Mouse (Mus musculus) heart, postnatal 10 days (tissue): ENCODE measurements around the gene 9130213A22Rik. TPM values are rescaled to one million over a fixed set of nuclear protein-coding genes. Genes with fewer than 3 reads are reported as not detected.

Experiments
- total RNA-seq, 2 experiments: library from RNA; stranded (reverse); gene quantifications; 2 replicates each; pipeline ENCODE4 v1.2.3; 2021

The 9130213A22Rik gene
- total RNA-seq, 2 experiments from 2014 or later: 0.42 to 0.60 TPM

Other genes starting within 250 kb of the 9130213A22Rik start
- under 1 TPM; 0.10 to 0.17 TPM for gene Rnf222, start 234.0 kb downstream of the 9130213A22Rik start, total RNA-seq
- gene Rpl26, start 221.0 kb downstream of the 9130213A22Rik start, total RNA-seq: 100 to 1,000 TPM; 777 to 828 TPM
- not detected for gene Odf4, start 195.5 kb downstream of the 9130213A22Rik start, total RNA-seq
- gene Arhgef15, start 165.1 kb downstream of the 9130213A22Rik start, total RNA-seq: 10 to 100 TPM; 43.2 to 49.6 TPM
- 1 to 10 TPM; 3.4 to 4.3 TPM for gene Slc25a35, start 154.5 kb downstream of the 9130213A22Rik start, total RNA-seq
- 10 to 100 TPM; 40.1 to 46.8 TPM for gene Rangrf, start 147.4 kb downstream of the 9130213A22Rik start, total RNA-seq
- gene Pfas, start 114.1 kb downstream of the 9130213A22Rik start, total RNA-seq: 1 to 10 TPM; 9.3 to 9.5 TPM
- 10 to 100 TPM; 21.9 to 26.6 TPM for gene Ctc1, start 106.7 kb downstream of the 9130213A22Rik start, total RNA-seq
- gene Aurkb, start 76.9 kb downstream of the 9130213A22Rik start, total RNA-seq: 10 to 100 TPM; 11.6 to 15.4 TPM
- gene Borcs6, start 62.9 kb downstream of the 9130213A22Rik start, total RNA-seq: 10 to 100 TPM; 16.7 to 19.4 TPM
- 1 to 10 TPM; 5.8 to 7.8 TPM for gene Tmem107, start 51.8 kb downstream of the 9130213A22Rik start, total RNA-seq
- gene Vamp2, start 34.1 kb downstream of the 9130213A22Rik start, total RNA-seq: 10 to 100 TPM; 71.1 to 85.8 TPM
- 100 to 1,000 TPM in 1 of 2 experiments, 10 to 100 TPM in 1; 61.4 to 101 TPM for gene Per1, start 27.4 kb downstream of the 9130213A22Rik start, total RNA-seq
- gene Hes7, start 2.2 kb downstream of the 9130213A22Rik start, total RNA-seq: under 1 TPM; 0.17 to 0.34 TPM
- not detected for gene Aloxe3, start 3.3 kb upstream of the 9130213A22Rik start, total RNA-seq
- not detected for gene Alox12b, start 34.4 kb upstream of the 9130213A22Rik start, total RNA-seq
- gene Alox8, start 75.3 kb upstream of the 9130213A22Rik start, total RNA-seq: 1 to 10 TPM; 2.0 to 2.2 TPM
- gene Gucy2e, start 114.4 kb upstream of the 9130213A22Rik start, total RNA-seq: under 1 TPM; 0.41 to 0.60 TPM
- gene Cntrob, start 201.2 kb upstream of the 9130213A22Rik start, total RNA-seq: 1 to 10 TPM; 5.7 to 8.6 TPM
- gene Trappc1, start 201.4 kb upstream of the 9130213A22Rik start, total RNA-seq: 10 to 100 TPM; 71.8 to 73.7 TPM
- 1 to 10 TPM in 1 of 2 experiments, under 1 TPM in 1; 0.97 to 1.0 TPM for gene Kcnab3, start 203.7 kb upstream of the 9130213A22Rik start, total RNA-seq
- gene Rnf227, start 217.9 kb upstream of the 9130213A22Rik start, total RNA-seq: 1 to 10 TPM in 1 of 2 experiments, under 1 TPM in 1; 0.89 to 1.7 TPM
- 10 to 100 TPM; 62.0 to 66.7 TPM for gene Chd3, start 246.8 kb upstream of the 9130213A22Rik start, total RNA-seq